Mouse (Mus musculus) urinary bladder, adult 2 months (tissue): ENCODE measurements around the gene Ppid. TPM values are rescaled to one million over a fixed set of nuclear protein-coding genes. Genes with fewer than 3 reads are reported as not detected.

Experiments
- DNase-seq: peaks from one replicate; pipeline ENCODE4 v3.0.0; 2022; ENCODE audit warnings: low spot score
- polyA plus RNA-seq: library from polyadenylated mRNA; depleted of rRNA; stranded (reverse); fragments of >200 nt; gene quantifications from 2 replicates; pipeline ENCODE4 v1.2.3, GENCODE M21; 2012; rRNA removed

Gene Ppid
- 55.5 and 65.6 TPM in 2 replicates for polyA plus RNA-seq

DNA sequence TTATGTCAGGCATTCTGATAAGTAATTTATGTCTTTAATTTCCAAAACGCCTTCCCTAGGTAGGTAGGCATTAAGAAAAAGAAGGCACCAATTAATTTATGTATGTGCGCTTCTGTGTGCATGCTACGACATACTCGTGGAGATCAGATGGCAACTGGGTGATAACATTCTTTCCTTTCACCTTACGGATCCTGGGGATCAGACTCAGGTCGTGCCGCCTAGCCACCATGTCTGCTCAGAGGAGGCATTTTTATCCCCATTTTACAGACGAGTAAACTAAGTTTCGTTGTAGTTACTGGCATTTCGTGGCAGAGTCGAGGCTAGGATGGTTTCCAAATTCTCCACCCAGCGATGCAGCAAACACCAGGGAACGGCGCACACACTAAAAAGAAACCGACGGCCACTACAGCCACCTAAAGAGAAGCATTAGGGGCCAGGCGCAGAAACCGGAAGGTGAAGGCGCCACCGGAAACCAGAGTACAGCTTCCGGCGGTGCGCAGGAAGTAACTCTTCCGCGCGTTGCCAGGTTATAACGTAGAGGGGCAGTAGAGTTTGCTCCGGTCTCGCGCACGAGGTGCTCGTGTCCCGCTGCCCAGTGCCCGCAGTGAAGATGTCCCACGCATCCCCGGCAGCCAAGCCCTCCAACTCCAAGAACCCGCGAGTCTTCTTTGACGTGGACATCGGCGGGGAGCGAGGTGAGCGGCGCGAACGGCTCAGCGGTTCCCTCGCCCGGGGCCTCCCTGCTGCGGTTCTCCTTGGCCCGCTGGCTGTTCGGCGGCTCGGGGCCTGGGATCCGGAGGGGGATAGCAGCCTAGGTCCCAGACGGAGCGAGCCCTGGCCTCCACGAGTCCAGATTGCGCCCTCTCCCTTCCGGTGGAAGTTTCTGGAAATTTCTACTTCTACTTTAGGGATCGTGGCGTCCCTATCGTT lies at the start of gene Ppid:
Ppid (plus strand) TSS at position 480 of the 930 bp plus-strand sequence.
- peak; percentile 58 for DNase-seq

DNA sequence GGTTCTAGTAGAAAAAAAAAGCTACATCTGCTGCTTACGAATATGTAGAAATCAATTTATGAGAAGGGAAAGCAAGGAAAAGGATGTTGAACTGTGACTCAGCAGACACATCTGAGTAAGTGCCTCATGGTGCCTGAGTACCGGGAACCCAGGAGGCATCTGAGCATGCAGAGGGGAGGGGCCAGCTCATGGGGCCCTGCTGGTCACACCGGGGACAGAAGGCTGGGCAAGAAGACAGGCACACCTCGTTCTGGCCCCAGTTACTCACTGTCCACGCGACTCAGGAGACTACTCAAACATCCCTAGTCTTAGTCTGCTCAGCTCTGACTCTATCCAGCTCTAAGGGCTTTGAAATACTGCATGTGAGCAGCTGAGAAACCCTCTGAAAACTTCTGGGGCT lies 48.6 kb upstream of the Ppid start:
- no peak for DNase-seq

DNA sequence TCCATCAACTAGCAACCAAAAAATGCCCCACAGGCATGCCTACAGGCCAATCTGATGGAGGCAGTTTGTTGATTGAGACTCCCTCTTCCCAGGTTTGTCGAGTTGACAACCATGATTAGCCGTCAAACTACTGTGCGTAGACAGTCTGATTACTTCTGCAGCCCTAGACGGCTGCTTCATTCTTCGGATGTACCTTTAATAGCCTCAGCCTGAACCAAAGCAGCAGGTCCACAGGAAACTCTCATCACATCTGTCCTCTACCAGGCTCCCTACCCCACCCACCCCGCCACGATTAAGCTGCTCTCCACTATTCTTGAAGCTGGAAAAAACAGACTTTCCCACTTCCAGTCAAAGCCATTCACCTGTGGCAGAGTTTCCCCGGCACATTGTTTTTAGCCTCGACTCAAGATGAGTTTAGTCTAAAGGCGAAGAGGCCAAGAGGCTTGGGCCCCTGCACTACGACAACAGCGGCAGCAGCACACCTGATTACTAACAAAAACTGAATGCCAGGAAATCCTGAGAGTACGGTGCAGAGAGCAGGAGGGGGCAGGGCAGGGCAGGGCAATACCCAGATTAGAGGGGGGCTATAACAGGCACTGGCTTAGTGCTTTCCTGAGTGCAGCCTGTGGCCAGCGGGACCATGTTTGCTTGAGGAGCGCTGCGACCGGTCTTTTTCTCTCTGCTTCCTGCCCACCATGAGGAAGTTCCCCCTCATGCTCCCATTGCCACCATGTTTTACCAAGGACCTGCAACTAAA lies 42.3 kb upstream of the Ppid start:
- DNase-seq, result no peak

DNA sequence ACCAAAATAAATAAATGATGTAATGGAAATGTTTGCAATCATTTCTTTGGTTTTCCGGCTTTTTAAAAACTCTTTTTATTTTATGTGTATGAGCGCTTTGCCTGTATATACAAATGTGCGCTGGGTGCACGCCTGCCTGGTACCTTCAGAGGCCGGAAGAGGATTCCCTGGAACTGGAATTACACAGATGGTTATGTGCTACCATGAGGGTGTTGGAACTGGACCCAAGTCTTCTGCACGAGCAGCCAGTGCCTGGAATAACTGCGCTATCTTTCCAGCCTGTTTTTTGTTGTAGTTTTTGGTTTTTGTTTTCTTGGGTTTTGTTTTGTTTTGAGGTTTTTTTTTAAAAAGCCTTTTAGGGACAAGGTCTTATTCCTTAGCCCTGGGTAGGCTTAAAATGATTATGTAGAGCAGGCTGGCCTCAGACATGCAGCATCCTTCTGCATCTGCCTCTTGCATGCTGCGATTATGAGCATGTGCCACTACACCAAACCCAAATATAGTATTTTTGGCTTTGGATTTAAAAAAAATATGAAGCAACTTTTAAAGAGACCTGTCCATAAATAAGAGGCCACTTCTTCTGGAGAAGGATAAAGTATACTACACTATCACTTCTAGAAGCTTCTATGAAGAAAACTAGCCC lies 41.3 kb upstream of the Ppid start:
- DNase-seq, result no peak

DNA sequence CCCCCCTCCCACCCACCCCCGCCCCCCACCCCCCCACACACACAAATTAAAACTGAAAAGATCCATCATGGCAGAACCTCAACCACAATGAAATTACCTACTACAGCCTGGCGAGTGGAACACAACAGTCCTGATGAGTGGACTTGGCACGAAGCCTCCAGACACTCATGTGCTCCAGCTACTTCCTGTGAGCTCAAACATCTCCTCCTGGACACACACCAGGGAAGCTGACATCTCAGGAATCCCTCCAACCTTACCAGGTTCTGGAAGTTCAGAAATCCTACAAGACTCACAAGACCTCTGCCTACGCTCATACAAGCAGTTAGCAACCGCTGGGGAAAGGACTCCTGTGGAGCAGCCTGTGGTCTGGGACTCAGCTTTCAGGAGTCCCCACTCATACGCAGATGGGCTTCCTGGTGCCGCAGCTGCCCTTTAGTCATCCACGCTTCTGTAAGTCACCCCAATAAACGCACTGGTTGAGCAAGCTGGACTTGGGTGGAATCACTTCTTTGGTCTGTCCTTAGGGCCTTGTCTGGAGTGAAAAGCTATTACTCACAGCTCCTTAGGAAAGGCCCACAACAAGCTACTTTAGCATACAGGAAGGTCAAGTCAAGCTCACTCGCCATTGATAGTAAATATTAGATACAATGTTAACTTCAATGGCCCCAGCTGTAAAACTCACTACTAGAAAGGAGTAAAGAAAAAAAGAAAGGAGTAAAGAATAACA lies 39.2 kb upstream of the Ppid start:
- no peak for DNase-seq

DNA sequence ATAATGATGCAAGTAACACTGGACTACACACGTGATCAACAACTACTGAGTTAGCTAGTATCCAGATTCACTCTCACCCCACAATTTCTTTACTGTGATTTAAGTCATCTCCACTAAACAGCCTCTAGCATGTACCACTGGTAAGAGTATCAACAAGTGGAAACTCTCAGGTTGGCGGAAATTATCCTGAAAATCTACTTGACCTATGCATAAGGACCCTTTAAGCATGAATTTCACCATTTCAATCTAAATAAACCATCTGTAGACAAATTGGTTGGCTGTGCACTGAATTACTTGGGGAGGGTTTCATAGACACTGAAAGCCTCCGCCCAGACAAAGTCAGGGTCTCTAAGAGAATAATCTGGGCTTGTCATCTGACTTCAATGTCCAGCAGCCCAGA lies 37.4 kb upstream of the Ppid start:
- no peak for DNase-seq

DNA sequence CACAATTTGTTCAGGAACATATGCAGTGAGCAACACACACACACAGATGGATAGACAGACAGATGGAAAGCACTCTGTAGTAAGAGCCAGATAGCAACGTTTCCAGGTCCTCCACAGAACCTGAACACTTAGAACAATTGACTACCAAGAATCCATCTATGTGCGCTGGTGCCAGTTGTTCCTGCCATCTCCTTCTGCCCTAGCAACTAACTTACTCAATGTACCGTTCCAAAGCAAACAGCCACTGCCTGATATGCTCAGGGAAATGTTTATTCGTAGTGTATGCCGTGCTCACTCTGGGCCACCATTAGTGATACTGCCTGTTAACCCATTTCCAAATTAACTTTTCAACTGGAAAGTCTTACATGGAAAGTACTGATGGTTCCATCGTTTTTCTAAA lies 36.1 kb upstream of the Ppid start:
- DNase-seq, result no peak

DNA sequence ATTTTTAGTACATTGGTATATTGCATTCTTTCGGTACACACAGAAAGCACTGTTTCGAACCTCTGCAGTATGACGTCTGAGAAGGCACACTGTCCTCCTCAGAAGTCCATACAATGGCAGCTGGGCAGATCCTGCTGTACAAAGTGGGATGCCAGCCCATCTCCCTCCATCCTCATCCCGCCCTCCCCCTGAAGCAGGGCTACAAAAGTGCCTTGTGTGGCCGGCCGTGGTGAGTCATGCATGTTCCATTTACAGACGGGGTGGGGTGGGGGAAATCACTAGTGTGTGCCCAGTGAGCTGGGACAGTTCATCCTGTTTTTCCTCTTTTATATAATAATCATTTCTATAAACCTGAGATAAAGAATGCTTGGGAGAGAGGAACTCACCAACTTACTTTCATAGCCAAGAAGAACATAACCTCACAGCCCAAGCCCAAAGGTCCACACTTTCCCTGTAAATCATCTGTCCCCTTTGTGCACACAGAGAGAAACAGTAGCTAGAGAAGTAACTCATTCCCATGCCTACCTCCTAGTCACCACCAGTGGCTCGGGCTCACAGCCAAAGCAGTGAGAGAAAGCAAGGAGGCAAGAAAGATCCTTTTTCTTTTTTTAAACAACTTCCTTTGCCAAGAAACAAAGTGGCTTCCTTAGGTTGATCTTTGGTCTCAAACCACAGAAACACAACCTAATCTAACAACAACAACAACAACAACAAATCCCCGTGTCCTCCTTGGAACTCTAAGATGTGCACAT lies 31.9 kb upstream of the Ppid start:
- DNase-seq, result no peak

DNA sequence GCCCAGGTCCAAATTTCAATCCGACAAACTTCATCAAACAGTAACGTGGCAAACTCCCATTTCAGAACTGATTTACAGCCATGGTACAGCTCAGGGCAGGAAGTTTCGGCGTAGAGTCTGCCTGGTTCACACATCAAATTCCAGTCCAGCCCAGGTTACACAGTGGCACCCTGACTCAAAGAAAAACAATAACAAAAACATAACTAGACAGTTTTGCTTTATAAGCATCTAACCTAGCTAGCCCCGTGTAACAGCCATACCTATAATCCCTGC lies 31.4 kb upstream of the Ppid start:
- DNase-seq, result no peak

DNA sequence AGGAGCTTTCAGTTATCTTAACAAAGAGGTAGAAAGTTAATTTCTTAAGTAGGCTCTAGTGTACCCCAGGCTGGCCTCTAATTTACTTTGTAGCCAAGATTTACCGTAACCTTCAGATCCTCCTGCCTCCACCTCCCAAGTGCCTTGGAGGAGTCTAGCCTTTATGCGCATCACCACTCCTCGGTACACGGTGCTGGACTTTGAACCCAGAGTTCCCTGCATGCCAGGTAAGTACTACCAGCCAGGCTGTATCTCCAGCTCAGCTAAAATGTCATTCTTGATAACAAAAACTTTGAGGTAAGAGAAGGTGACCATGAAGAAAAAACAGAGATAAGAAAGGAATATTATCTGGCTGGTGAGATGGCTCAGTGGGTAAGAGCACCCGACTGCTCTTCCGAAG lies 30.6 kb upstream of the Ppid start:
- DNase-seq, result no peak

DNA sequence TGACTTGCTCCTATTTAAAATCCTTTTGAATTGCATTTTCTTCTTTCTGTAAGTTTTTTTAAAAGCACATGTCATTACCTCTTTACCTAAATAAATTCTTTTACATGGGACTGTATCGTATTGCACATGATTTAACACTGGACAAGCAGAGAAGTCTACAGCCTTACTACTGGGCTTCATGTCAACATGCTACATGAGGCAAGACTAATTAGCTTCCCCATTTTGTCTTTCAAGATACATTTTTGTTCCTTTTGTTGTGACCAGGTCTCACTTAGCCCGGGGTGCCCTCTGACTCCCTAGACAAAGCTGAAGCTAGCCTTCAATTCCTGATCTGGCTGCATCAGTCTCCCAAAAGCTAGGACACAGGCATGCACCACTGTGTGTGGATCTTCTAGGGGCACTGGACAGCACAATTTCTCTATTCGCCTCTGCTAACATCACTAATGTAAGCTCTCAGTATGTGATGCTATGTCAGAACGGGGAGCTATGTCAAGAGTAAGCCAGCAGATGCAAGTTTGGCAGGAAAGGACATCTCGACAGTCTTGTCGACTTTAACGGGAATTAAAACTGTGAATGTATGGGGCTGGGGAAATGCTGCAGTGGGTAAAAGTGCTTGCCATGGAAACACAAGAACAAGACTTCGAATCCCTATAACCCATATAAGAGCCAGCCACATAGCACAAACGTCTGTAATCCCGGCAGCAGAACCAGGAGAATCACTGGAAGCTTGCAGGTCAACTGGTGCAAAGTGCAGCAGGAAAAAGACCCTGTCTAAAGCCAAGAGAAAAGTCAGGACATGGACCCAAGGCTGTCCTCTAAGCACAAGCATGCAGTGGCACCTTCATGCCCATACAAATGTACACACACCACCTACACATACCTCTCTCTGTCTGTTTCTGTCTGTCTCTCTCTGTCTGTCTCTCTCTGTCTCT lies 29.1 kb upstream of the Ppid start:
- DNase-seq, result no peak

DNA sequence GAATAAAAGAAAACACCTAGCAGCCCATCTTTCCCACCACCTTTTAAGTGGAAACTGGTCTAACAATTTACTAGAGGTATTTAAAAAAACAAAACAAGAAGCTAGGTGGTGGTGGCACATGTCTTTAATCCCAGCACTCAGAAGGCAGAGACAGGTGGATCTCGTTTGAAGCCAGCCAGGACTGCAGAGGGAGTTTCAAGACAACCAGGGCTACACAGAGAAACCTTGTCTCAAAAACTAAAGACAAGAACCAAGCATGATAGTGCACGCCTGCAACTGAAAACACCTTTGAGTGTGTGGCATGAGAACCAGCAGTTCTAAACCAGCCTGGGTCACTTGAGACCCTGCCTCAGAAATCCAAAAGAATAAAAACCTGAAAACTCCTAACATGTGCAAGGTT lies 27.6 kb upstream of the Ppid start:
- DNase-seq, result no peak

DNA sequence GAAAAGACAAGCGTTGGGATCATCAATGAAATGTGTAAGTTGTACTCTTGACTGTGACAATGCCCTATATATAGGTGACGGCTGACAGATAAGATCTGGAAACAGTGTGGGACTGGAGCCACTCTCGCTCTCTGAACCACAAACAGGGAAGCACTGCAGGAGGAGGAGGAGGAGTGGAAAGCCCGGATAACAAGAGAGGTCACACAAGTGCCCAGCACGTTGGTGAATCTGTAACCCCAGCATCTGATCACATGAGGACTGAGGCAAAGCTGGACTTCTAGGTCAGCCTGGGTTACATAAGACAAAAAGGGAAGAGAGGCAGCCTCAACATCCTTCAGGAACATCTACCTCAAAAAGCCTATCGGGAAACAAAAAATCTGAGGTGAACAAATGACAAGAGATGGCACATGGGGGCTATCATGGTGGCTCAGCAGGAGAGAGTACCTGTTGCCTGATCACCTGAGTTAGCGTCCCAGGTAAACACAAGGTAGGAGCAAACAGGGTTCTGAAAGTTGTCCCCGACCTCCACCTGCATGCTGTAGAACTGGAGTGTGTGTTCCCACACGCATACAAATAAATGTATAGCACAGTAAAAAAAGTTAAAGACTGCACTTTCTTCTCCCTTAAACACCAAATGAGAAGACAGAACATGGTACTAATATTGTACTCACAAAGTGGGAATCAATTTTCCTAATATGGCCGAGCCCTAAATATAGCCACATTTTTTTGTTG lies 26.1 kb upstream of the Ppid start:
- DNase-seq, result no peak

DNA sequence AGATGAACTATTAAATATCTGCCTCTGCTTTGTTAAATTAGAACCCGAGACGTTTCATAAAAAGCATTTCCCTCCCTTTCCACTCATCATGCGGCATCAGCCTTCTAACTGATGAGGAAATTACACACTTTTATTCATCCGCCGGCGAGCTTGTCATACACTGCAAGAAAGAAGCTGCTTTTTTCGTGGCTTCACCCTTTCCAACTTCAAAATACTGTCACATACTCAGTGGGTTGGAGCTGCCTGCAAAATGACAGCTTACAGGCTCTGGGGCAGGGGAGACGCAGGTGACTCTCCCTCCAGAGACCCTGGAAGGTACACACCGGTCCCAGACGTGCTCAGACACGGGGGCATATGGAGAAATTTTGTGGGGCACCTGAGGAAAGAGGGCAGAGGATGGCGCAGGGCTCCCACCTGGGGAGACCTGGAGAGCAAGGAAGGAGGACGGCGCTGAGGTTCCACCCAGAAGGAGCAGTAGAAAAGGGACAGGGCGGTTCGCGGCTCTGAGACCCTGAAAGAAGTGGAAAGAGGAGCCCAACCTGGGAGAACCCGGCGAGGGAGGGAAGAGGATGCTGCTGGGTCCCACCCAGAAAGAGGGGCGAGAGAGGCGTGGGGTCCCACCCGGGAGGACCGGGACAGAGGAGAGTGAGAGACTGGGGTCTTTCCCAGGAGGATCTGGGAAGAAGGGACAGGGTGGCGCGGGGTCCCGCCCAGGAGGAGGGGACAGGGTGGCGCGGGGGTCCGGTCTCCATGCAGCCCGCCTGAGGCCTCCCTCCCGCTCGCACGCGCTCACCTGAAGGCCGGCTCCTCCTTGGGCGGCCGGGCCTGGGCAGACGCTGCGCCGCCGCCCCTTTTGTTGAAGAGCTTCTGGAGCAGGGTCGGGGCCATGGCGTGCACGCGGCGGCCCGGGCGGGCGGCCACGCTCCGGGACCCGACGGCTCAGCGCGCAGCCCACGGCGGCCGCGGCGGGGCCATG lies 24.1 kb upstream of the Ppid start:
- DNase-seq, result no peak

DNA sequence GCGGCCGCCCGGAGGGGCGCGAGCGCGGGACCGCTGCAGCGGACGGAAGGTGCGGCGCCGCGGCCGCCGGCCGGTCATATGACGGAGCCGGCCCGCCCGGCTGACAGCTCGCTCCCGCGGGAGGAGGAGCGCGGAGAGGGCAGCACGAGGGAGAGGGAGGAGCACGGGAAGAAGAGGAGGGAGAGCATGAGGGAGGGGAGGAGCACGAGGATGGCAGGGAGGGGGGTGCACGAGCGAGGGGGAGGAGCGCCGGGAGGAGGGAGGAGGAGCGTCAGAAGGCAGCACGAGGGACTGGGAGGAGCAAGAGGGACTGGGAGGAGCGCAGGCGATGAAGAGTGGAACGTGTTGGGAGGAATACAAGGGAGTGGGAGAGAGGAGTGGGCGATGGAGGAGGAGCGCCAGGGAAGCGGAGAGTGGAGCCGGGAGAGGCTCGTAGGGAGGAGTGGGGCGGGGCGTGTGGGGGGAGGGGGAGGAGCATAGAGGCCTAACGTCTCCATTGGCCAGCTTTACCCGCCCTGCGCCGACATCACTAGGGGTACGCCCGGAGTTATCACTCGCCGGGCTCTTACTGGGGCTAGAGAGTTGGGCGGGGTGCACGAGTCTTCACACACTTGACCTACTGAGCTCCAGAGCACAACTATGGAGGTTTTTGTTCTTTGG lies 23.3 kb upstream of the Ppid start, which contains the start of gene Fnip2:
Fnip2 (minus strand) TSS at position 94 of the 660 bp plus-strand sequence.
- DNase-seq, result peak; percentile 80

DNA sequence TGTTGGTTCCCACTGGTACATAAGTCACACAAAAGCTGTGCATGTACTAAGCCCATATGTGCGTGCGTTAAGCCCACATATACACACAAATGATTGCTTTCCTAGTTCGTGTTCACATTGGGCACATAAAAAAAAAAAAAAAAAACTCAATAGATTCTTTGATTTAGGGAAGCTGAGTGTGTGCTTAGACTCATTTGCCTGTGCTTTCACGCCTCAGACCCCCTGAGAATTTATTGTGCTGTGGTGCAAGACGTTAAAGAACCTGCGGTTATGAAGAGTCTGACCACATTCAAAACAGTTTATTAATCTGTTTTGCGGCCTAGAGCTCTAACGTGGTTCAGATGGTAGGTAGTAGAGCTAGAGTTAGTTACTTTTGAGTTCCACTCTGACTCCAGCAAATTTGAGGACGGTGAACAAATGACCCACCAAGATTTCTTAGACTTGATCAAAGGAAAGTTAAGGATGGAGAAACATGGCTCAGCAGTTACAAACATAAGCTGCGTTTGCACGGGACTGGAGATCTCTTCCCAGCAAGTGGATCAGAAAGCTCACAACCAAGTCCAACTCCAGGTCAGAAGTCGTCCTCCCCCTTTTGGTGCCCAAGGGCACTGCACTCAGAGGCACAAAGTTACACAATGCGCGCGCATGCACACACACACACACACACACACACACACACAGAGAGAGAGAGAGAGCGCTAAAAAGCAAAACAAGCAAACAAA lies 22.4 kb upstream of the Ppid start:
- DNase-seq, result no peak

DNA sequence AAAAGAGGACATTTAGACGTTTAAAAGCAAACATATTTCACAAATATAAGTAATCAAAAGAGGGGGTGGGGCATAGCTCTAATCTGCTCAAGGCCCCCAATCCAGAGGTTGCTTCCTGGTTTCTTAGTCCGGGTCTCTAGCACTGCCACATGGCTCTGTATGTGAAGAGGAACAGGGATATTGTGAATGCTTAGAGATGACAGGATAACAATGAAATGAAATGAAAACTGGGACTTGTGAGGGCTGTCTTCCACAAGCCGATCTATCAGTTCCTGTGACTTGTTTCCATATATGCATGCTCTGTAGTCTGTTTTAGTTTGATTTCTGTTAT lies 21.8 kb upstream of the Ppid start:
- DNase-seq, result no peak
